Mouse (Mus musculus): ENCODE measurements around the gene Steap3. TPM values are rescaled to one million over a fixed set of nuclear protein-coding genes. Genes with fewer than 3 reads are reported as not detected.

Steap3 gene
- total RNA-seq, 2 experiments from 2014 or later, result 6.9 to 7.0 TPM

DNA sequence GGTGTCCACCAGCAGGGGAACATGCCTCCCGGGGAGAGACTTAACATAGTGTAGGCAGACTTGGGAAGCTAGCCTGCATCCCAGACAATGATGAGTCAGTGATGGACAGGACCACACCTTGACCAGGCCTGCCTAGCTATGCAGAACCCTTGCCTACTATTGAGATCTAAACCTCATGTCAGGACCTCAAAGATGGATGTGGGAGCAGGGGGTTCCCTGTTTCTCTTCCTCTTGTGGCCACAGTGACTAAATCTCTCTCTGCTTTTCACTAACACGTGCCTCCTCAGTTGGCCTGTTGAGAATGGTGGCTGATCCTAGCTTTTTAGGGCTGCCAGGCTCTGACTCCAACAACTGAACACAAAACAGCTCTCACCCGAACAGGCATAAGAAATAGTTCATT, 70.0 kb downstream of the Steap3 start:
- no peak for DNase-seq (ENCODE audit: extremely low spot score in 1 of 2, low spot score in 1 of 2)

DNA sequence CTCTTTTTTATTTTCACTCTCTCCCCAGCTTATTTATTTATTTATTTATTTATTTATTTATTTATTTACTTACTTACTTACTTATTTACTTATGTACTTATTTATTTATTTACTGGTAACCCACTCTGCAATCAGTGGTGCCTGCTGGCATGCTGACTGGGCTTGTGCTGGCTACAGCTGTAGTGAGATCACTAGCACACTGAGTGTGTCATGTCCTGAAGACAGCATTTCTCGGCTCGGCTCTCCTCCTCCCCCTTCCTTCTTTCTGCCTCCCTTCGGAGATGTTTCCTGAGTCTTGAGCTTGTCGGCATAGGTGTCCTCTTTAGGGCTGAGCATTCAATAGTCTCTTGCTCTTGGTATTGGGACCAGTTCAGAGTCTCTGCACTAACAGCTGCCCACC, 73.6 kb downstream of the Steap3 start:
- no peak for DNase-seq (ENCODE audit: extremely low spot score in 1 of 2, low spot score in 1 of 2)

DNA sequence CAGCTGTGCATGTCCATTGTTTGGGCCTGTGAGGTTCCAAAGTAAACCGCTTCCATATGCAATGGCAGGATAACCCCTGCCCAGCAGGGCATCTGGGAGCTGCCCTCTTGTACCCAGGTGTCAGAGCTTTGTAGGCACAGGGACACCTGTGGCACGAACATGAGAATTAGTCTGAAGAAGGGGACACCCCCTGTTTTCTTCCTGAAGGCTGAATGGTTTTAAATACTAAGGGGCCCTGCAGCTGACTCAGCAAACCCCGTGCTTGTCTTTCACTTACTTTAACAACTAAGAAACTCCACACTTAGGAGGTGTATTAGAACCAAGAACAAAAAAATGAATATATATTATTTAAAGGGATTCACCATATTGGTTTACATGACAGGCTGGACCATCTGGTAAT, 74.4 kb downstream of the Steap3 start:
- DNase-seq (ENCODE audit: extremely low spot score in 1 of 2, low spot score in 1 of 2), result no peak

GRCm38 (mm10) chr1:120197189-120197588, 75.3 kb downstream of the Steap3 start:
- peak; percentile 67 to 84 for DNase-seq (ENCODE audit: extremely low spot score in 1 of 2, low spot score in 1 of 2)

DNA sequence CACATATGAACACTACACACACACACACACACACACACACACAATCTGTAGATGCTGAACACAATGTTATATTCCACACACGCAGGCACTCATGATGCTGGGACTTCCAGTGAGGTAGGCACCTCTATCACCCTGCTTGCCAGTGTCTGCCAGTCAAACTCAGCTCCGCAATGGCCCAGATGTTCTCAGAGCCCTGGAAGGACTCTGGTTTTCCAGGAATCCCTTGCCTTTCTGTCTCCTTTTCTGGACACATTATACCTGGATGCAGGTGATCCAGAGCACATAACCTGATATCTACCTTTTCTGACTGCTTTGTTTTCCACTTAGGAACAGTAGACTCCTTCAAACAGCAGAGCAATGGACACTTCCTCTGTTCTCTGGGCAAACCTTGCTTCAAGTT, 75.8 kb downstream of the Steap3 start:
- no peak for DNase-seq (ENCODE audit: extremely low spot score in 1 of 2, low spot score in 1 of 2)

- DNase-seq (ENCODE audit: extremely low spot score in 1 of 2, low spot score in 1 of 2), result no peak
Observed at GRCm38 (mm10) chr1:120195947-120196346, 76.6 kb downstream of the Steap3 start.

DNA sequence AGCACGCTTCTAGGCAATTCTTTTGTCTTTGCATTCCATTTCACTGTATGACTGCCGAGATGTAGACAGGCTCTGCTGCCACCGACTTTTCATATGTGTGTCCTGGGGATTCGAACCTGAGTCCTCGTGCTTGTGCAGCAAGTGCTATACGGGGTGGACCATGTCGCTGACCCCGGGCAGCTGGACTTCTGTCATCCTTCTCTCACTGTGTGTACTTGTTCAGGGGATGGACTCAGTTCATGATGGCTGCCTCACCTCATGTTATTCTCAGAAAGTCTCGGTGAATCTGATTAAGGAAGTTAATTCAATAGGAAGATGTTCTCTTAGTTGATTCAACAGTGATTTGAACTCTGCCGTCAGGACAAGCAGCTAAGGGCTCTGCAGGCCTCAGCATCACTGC, 78.9 kb downstream of the Steap3 start:
- no peak for DNase-seq (ENCODE audit: extremely low spot score in 1 of 2, low spot score in 1 of 2)

DNA sequence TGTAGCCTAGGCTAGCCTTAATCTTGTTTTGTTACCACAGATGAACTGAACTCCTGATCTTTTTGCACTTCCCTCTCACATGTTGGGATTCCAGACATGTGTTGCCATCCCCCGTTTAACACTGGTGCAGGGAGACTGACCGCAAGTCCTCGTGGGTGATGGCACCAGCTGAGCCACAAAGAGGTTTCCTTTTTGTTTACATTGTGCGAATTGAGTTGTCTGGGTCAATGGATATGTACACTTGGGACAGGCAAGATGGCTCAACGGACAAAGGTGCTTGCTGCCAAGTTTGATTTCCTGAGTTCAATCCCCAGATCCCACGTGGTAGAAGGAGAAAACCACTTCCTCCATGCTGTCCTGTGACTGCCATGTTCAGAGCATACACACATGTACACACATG, 80.2 kb downstream of the Steap3 start:
- DNase-seq (ENCODE audit: extremely low spot score in 1 of 2, low spot score in 1 of 2), result no peak

- no peak for DNase-seq (ENCODE audit: extremely low spot score in 1 of 2, low spot score in 1 of 2)
Observed at GRCm38 (mm10) chr1:120190946-120191345, 81.6 kb downstream of the Steap3 start.

- no peak for DNase-seq (ENCODE audit: extremely low spot score in 1 of 2, low spot score in 1 of 2)
Observed at GRCm38 (mm10) chr1:120190300-120190699, 82.2 kb downstream of the Steap3 start.

DNA sequence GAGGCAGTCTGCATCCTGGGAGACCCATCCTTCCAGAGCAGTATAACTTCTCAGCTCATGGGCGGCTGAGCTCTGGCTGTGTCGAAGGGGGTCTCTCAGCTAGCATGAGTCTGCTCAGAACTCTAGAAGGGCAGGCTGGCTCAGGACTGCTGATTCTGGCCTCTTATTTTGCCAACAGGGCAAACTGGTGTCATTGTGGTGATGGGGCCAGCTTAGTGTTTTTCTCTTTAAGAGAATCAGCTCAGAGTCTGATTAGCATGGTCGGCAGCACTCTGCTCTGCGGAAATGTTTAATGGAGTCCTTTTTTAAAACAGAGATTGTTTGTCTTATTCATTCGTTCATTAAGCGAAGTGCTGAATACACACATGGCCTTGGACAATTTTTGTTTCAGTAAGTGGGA, 83.3 kb downstream of the Steap3 start:
- no peak for DNase-seq (ENCODE audit: extremely low spot score in 1 of 2, low spot score in 1 of 2)

DNA sequence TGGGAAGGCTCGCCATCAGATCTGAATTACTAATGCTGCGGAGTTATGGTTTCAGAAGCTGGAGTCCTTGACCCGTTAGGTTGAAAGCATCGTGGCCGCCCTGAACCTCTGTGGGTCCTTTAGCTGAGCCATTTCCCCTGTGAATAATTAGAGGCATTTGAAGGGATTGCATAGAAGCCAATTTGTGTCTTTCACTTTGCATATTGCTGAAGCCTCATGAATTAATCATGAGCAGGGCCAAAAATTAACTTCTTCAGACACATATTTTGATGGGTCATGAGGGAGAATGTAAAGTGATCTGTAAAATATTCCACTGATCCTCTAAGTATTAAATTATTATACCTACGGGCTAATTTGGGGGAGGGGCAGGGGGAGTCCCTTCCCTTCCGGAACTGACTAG, 85.4 kb downstream of the Steap3 start:
- no peak for DNase-seq (ENCODE audit: extremely low spot score in 1 of 2, low spot score in 1 of 2)

DNA sequence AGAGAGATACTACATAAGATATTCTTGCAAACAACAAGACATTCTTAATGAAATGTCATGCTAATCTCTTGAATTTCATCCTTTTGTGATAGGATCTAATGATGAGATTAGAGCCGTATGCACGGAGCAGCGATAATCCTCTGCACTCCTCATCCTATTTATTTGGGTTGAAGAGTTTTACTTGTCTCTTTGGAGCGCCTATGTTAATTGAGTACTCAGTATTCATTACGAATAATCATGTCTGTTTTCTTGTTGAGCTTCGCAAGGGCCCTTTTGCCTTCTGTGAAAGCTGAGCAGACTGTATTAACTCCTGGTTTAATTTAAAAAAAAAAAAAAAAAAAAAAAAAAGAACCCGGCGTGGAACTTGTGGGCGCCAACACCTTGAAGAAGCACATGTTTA, 85.8 kb downstream of the Steap3 start:
- no peak for DNase-seq (ENCODE audit: extremely low spot score in 1 of 2, low spot score in 1 of 2)

- no peak for DNase-seq (ENCODE audit: extremely low spot score in 1 of 2, low spot score in 1 of 2)
Observed at GRCm38 (mm10) chr1:120186204-120186603, 86.3 kb downstream of the Steap3 start.

- DNase-seq (ENCODE audit: extremely low spot score in 1 of 2, low spot score in 1 of 2), result no peak
Observed at GRCm38 (mm10) chr1:120177141-120177540, 95.4 kb downstream of the Steap3 start.

GRCm38 (mm10) chr1:120176313-120176712, 96.2 kb downstream of the Steap3 start:
- no peak for DNase-seq (ENCODE audit: extremely low spot score in 1 of 2, low spot score in 1 of 2)

DNA sequence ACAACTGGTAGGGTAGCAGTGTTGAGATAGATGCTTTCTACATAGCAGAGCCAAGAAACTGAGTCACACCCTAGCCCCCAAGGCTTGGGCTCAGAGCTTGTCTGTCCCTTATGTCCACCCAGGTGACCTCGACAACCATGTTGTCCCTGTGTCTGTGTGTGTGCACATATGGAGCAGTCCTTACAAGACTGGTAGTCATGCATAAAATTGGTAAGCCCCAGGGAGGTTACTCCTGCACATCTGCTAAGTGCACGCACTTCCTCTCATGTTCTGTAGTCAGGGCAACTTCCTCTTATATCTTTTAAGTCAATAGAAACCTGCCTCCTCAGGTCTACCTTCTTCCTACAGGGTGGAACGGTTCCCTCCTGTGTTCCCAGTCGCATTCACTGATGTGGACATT, 97.5 kb downstream of the Steap3 start:
- DNase-seq (ENCODE audit: extremely low spot score in 1 of 2, low spot score in 1 of 2), result no peak

- no peak for DNase-seq (ENCODE audit: extremely low spot score in 1 of 2, low spot score in 1 of 2)
Observed at GRCm38 (mm10) chr1:120171819-120172521, 100.5 kb downstream of the Steap3 start.

- DNase-seq (ENCODE audit: extremely low spot score in 1 of 2, low spot score in 1 of 2), result no peak
Observed at GRCm38 (mm10) chr1:120170307-120170706, 102.2 kb downstream of the Steap3 start.

DNA sequence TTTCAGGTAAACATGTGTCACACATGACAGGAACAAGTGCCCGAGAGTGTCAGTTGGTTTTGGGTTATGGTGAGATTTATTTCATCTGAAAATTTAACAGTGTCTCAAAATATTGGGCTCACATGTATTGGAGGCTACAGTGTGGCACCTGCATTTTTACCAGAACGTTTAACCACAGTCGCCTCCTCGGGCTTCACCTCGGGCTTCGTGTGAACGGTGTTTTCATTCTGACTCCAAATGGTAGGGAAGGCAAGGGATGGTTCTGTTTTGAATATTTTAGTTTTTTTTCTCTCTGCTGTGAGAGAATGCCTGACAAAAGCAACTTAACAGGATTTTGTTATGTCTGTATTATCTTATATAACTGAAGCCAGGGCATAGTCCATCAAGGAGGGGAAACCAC, 103.8 kb downstream of the Steap3 start:
- DNase-seq (ENCODE audit: extremely low spot score in 1 of 2, low spot score in 1 of 2), result no peak

GRCm38 (mm10) chr1:120168016-120168415, 104.5 kb downstream of the Steap3 start:
- no peak for DNase-seq (ENCODE audit: extremely low spot score in 1 of 2, low spot score in 1 of 2)

- no peak for DNase-seq (ENCODE audit: extremely low spot score in 1 of 2, low spot score in 1 of 2)
Observed at GRCm38 (mm10) chr1:120162616-120163015, 109.9 kb downstream of the Steap3 start.

DNA sequence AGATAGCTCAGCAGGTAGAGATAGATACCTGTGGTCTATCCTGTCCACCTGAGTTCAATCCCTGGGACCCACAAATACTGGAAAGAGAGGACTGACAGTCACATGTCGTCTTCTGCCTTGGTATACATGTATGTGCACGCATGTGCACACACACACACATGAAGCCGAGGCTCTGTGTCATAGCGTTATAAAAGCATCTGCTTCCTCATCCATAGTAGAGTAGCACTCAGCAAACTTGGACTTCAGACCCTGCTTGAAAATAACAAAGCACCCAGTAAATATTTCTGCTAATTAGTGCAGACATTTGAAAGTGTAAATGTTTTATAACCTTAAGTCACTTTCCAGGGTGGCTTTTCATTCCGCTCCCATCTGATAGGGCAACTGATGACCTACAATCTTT, 111.0 kb downstream of the Steap3 start:
- DNase-seq (ENCODE audit: extremely low spot score in 1 of 2, low spot score in 1 of 2), result no peak

Measured in layer of hippocampus, postnatal 25 days (tissue).